Mouse (Mus musculus): ENCODE measurements around the gene Mfsd13b.

- no peak for TF ChIP-seq POLR2A (IDR thresholded peaks at IDR 0.05; ENCODE audit: control insufficient read depth, low read depth, low read length)
- no peak for TF ChIP-seq CTCF (IDR thresholded peaks at IDR 0.05; ENCODE audit: control insufficient read depth, insufficient read depth, insufficient replicate concordance, low read depth, low read length)
These were observed 45.8 kb upstream of the Mfsd13b start for GRCm38 (mm10) chr7:120936522-120936921.

All from testis, adult 2 months (tissue).